Mouse (Mus musculus) gastrocnemius, adult 8-10 months (tissue): ENCODE data around the gene Nr2f2. TPM values are rescaled to one million over a fixed set of nuclear protein-coding genes. Genes with fewer than 3 reads are reported as not detected.

Experiments
- DNase-seq, 2 experiments: peaks; one replicate each; pipeline ENCODE4 v3.0.0; 2022; ENCODE audit warnings: low spot score in 2 of 2
- total RNA-seq, 4 experiments: library from RNA; stranded (reverse); gene quantifications; 2 replicates each; pipeline ENCODE4 v1.2.4; 2022

Nr2f2 gene
- total RNA-seq, 4 experiments from 2014 or later = 18.0 to 21.0 (median 20.2) TPM

GRCm38 (mm10) chr7:70332926-70333664 is 33.4 kb downstream of the Nr2f2 start:
- DNase-seq = no peak

- no peak for DNase-seq
Measured at GRCm38 (mm10) chr7:70332064-70332850, 34.3 kb downstream of the Nr2f2 start.

- DNase-seq = no peak
Measured at GRCm38 (mm10) chr7:70331243-70332063, 35.1 kb downstream of the Nr2f2 start.

GRCm38 (mm10) chr7:70330761-70331242 is 35.7 kb downstream of the Nr2f2 start:
- DNase-seq = no peak

GRCm38 (mm10) chr7:70330207-70330562 is 36.4 kb downstream of the Nr2f2 start:
- no peak for DNase-seq

- DNase-seq = no peak
Measured at GRCm38 (mm10) chr7:70329521-70330206, 36.9 kb downstream of the Nr2f2 start.

GRCm38 (mm10) chr7:70329037-70329516 is 37.5 kb downstream of the Nr2f2 start:
- DNase-seq = no peak

- no peak for DNase-seq
Measured at GRCm38 (mm10) chr7:70328206-70329036, 38.1 kb downstream of the Nr2f2 start.

GRCm38 (mm10) chr7:70327191-70327590 is 39.3 kb downstream of the Nr2f2 start:
- no peak for DNase-seq

GRCm38 (mm10) chr7:70326176-70327035 is 40.1 kb downstream of the Nr2f2 start:
- no peak for DNase-seq

GRCm38 (mm10) chr7:70325381-70325780 is 41.2 kb downstream of the Nr2f2 start:
- no peak for DNase-seq

GRCm38 (mm10) chr7:70324541-70324940 is 42.0 kb downstream of the Nr2f2 start:
- DNase-seq = no peak

- DNase-seq = no peak
Measured at GRCm38 (mm10) chr7:70324041-70324440, 42.5 kb downstream of the Nr2f2 start.

- no peak for DNase-seq
Measured at GRCm38 (mm10) chr7:70305716-70306115, 60.8 kb downstream of the Nr2f2 start.

GRCm38 (mm10) chr7:70304426-70304825 is 62.1 kb downstream of the Nr2f2 start:
- no peak for DNase-seq
